Mouse (Mus musculus) heart, embryonic 11.5 days (tissue): ENCODE results near the gene Gipc2. TPM values are rescaled to one million over a fixed set of nuclear protein-coding genes. Genes with fewer than 3 reads are reported as not detected.
"Not testable (repeated sequence)": the region's sequence is repeated elsewhere in the genome, so short reads cannot be mapped to it uniquely, and the experiment has no call there.

Experiments
- ATAC-seq: fragments of 200-750 bp; cut with Nextera tagmentation; replicated peaks from 2 replicates; pipeline ENCODE4 v1.8.0; 2017; ENCODE audit warnings: moderate library complexity; ENCODE audit not compliant: insufficient number of reproducible peaks, low FRiP score, low TSS enrichment
- H3K27ac ChIP-seq: fragments of 300-500 bp; sonication (generic); 2 replicates; pipeline ENCODE4 v1.5.1; 2014; ENCODE audit warnings: mild to moderate bottlenecking, low read depth, low read length
- H3K27me3 ChIP-seq: fragments of 300-500 bp; sonication (generic); 2 replicates; pipeline ENCODE4 v1.6.1; 2014; ENCODE audit warnings: mild to moderate bottlenecking, low read length, mixed read lengths; ENCODE audit not compliant: control insufficient read depth, insufficient read depth
- H3K36me3 ChIP-seq: fragments of 300-500 bp; sonication (generic); 2 replicates; pipeline ENCODE4 v1.6.1; 2014; ENCODE audit warnings: mild to moderate bottlenecking, low read length, moderate library complexity, mixed read lengths; ENCODE audit not compliant: control insufficient read depth, insufficient read depth
- H3K4me1 ChIP-seq: fragments of 300-500 bp; sonication (generic); 2 replicates; pipeline ENCODE4 v1.6.1; 2014; ENCODE audit warnings: low read length; ENCODE audit not compliant: control insufficient read depth, insufficient read depth
- H3K4me2 ChIP-seq: fragments of 300-500 bp; sonication (generic); 2 replicates; pipeline ENCODE4 v1.6.1; 2014; ENCODE audit warnings: mild to moderate bottlenecking, moderate library complexity
- H3K4me3 ChIP-seq: fragments of 300-500 bp; sonication (generic); 2 replicates; pipeline ENCODE4 v1.5.1; 2014; ENCODE audit warnings: low read depth, low read length
- H3K9ac ChIP-seq: fragments of 300-500 bp; sonication (generic); 2 replicates; pipeline ENCODE4 v1.6.1; 2014; ENCODE audit warnings: mild to moderate bottlenecking, low read depth, low read length, moderate library complexity
- H3K9me3 ChIP-seq: fragments of 300-500 bp; sonication (generic); replicated peaks from 2 replicates; pipeline ENCODE4 v1.6.1; 2016; ENCODE audit warnings: low read length; ENCODE audit not compliant: control insufficient read depth
- WGBS: fragments of 180-500 bp; shearing (Covaris S2); extraction: QIAGEN DNeasy Blood & Tissue Kit; methylation state at CpG from one replicate; pipeline ENCODE4 v1.1.7; 2014; ENCODE audit not compliant: insufficient replicate concordance; 5-methylcytosine and 5-hydroxymethylcytosine counted together
- polyA plus RNA-seq: library from polyadenylated mRNA; unstranded; fragments of >200 nt; fragmentation: Nextera tagmentation; extraction: Ambion mirVana; gene quantifications from 2 replicates; pipeline ENCODE4 v1.2.1, GENCODE M21; 2014

Gipc2 gene
- polyA plus RNA-seq, 1 experiment from 2014 or later = 4.4 TPM

DNA sequence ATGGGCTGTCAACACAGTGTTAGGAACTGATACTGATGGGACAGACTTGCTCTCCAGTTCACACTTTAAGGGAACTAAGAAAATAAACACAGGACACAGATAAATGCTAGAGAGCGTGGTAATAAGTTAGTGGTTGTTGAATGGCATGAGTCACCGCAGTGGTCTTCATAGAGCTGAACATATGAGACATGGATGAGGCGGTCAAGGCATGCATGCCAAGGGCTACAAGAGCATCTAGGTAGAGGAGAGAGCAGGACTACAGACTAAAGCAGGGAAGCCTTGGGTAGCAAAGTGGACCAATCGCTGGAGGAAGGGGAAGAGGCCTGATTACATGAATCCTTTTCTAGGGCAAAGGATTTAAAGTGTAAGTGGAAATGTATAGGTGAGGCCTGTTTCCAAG is 41.1 kb upstream of the Gipc2 start:
- no peaks in the 10 kb centered on the region for H3K27me3 ChIP-seq
- H3K4me3 ChIP-seq = no peak overlapping the region
- no peaks in the 10 kb centered on the region for H3K9me3 ChIP-seq
- 88% methylated on average over 4 of the region's 4 CpGs for WGBS
- peaks cover 7% of the 10 kb centered on the region for H3K4me1 ChIP-seq
- ATAC-seq = no peak
- no peak overlapping the region for H3K9ac ChIP-seq
- H3K4me2 ChIP-seq = no peak overlapping the region
- no peak overlapping the region for H3K27ac ChIP-seq
- H3K36me3 ChIP-seq = no peaks in the 10 kb centered on the region

- H3K4me2 ChIP-seq = no peak overlapping the region
- no peak for ATAC-seq
- WGBS = 76% methylated on average over 3 of the region's 3 CpGs
- peaks cover 4% of the 10 kb centered on the region; the same call in 1 of the 2 replicates for H3K4me1 ChIP-seq
- no peaks in the 10 kb centered on the region for H3K9me3 ChIP-seq
- no peaks in the 10 kb centered on the region for H3K27me3 ChIP-seq
- no peak overlapping the region for H3K4me3 ChIP-seq
- H3K9ac ChIP-seq = no peak overlapping the region
- no peak overlapping the region for H3K27ac ChIP-seq
- H3K36me3 ChIP-seq = no peaks in the 10 kb centered on the region
Measured at GRCm38 (mm10) chr3:152204577-152204976, 38.5 kb upstream of the Gipc2 start.

DNA sequence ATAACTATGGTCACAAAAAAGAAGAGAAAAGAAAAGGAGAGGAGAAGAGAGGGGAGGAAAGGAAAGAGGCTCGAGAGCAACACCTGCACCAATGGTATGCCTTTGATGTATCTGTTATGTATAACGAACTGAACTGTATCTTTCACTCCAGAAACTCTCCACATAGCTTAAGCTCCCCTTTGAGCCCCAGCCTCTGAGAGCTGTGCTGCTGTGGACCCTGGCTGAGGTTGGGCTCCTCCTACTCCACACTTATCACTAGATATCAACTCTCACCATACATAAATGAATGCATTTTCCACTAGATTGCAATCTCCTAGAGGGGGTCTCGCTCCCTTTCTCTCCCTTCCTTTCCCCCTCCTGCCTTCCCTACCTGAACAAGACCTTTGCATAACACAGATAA is 38.0 kb upstream of the Gipc2 start:
- ATAC-seq = no peak
- Histone ChIP-seq H3K9ac (no peak overlapping the region), H3K27me3 (no peaks in the 10 kb centered on the region), H3K27ac (no peak overlapping the region), H3K4me1 (peaks cover 4% of the 10 kb centered on the region; the same call in 1 of the 2 replicates), H3K36me3 (no peaks in the 10 kb centered on the region), H3K4me3 (no peak overlapping the region), H3K4me2 (no peak overlapping the region), H3K9me3 (no peaks in the 10 kb centered on the region)
- 66% methylated on average over 3 of the region's 3 CpGs for WGBS

DNA sequence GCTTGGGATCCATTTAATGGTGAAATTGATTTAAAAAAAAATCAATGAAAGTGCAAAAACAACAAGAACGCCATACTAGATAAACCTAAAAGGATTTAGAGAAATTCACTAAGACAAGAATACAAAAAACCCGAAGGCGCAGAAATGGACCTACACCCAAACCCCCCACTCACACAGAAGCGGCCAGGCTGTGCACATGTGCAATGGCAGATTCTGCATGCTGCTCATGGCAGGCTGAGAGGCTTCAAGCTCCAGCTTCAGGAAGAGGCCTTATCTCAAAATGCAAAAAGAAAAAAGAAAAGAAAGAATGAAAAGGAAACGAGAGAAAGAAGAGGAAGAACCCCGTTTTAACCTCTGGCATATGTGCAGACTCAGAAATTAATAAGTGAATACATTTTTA is 37.4 kb upstream of the Gipc2 start:
- peaks cover under 1% of the 10 kb centered on the region; the same call in 1 of the 2 replicates for H3K4me1 ChIP-seq
- no peaks in the 10 kb centered on the region for H3K36me3 ChIP-seq
- H3K27ac ChIP-seq = no peak overlapping the region

GRCm38 (mm10) chr3:152202942-152203341 is 36.9 kb upstream of the Gipc2 start:
- ATAC-seq = no peak
- H3K4me2 ChIP-seq = no peak overlapping the region

More for the DNA sequence above, 37.4 kb upstream of the Gipc2 start:
- H3K27me3 ChIP-seq = no peaks in the 10 kb centered on the region
- no peak for ATAC-seq
- no peaks in the 10 kb centered on the region for H3K9me3 ChIP-seq
- no peak overlapping the region for H3K9ac ChIP-seq
- 75% methylated on average over 6 of the region's 6 CpGs for WGBS
- no peak overlapping the region for H3K4me2 ChIP-seq
- H3K4me3 ChIP-seq = no peak overlapping the region

DNA sequence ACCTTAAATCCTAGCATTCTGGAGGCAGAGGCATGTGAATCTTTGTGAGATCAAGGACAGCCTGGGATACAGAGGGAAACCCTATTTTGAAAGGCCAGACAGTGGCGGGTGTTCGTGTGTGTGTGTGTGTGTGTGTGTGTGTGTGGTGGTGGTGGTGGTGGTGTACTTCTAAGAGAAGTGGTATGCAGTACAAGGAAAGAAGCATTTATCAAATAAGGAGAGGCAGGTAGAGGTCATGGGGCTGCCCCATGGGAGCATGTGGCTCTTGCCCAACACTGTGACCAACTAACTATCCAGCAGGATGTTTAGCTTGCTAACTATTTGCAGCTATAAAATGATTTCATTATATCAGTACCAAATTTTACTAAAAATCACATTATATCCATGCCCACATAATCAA is 35.6 kb upstream of the Gipc2 start:
- H3K4me1 ChIP-seq = no peaks in the 10 kb centered on the region

More at GRCm38 (mm10) chr3:152202942-152203341, 36.9 kb upstream of the Gipc2 start:
- H3K36me3 ChIP-seq = no peaks in the 10 kb centered on the region
- H3K27me3 ChIP-seq = no peaks in the 10 kb centered on the region
- H3K27ac ChIP-seq = no peak overlapping the region
- H3K9ac ChIP-seq = no peak overlapping the region
- H3K4me1 ChIP-seq = no peaks in the 10 kb centered on the region
- H3K9me3 ChIP-seq = no peaks in the 10 kb centered on the region
- H3K4me3 ChIP-seq = no peak overlapping the region

GRCm38 (mm10) chr3:152201181-152201580 is 35.2 kb upstream of the Gipc2 start:
- Histone ChIP-seq H3K36me3 (no peaks in the 10 kb centered on the region), H3K9ac (no peak overlapping the region), H3K4me3 (no peak overlapping the region), H3K27me3 (no peaks in the 10 kb centered on the region), H3K9me3 (no peaks in the 10 kb centered on the region), H3K4me1 (no peaks in the 10 kb centered on the region), H3K27ac (no peak overlapping the region), H3K4me2 (no peak overlapping the region)
- no peak for ATAC-seq
- 88% methylated on average over 3 of the region's 3 CpGs for WGBS

More for the DNA sequence above, 35.6 kb upstream of the Gipc2 start:
- WGBS = 54% methylated on average over 2 of the region's 2 CpGs
- Histone ChIP-seq H3K27me3 (no peaks in the 10 kb centered on the region), H3K9me3 (no peaks in the 10 kb centered on the region), H3K36me3 (no peaks in the 10 kb centered on the region), H3K9ac (no peak overlapping the region), H3K4me3 (no peak overlapping the region), H3K4me2 (no peak overlapping the region), H3K27ac (no peak overlapping the region)
- no peak for ATAC-seq

- Histone ChIP-seq H3K36me3 (no peaks in the 10 kb centered on the region), H3K9me3 (no peaks in the 10 kb centered on the region), H3K9ac (no peak overlapping the region), H3K4me2 (no peak overlapping the region), H3K4me3 (no peak overlapping the region), H3K4me1 (no peaks in the 10 kb centered on the region), H3K27me3 (no peaks in the 10 kb centered on the region), H3K27ac (no peak overlapping the region)
- 63% methylated on average over 3 of the region's 3 CpGs for WGBS
- ATAC-seq = no peak
Measured at GRCm38 (mm10) chr3:152199125-152199524, 33.1 kb upstream of the Gipc2 start.

DNA sequence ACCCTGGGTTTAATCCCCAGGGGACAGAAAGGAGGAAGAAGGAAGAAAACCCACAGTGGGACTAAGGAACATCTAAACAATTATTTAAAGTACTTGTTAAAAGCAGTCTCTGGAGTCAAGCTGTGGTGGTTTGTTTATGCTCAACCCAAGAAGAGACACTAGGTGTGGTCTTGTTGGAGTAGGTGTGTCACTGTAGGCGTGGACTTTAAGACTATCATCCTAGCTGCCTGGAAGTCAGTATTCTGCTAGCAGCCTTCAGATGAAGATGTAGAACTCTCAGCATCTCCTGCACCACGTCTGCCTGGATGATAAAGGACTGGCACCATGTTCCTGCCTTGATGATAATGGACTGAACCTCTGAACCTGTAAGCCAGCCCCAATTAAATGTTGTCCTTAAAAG is 31.2 kb upstream of the Gipc2 start:
- not testable (repeated sequence) for H3K36me3 ChIP-seq, H3K9ac ChIP-seq, H3K4me1 ChIP-seq, H3K4me2 ChIP-seq, H3K9me3 ChIP-seq, H3K27me3 ChIP-seq, H3K4me3 ChIP-seq
- 17% methylated on average over 2 of the region's 2 CpGs for WGBS
- H3K27ac ChIP-seq = peak overlapping the region; percentile 68; the same call in 1 of the 2 replicates
- peak; percentile 64 for ATAC-seq
